Mouse (Mus musculus) myocyte (in vitro differentiated cells): ENCODE data around the gene Bcas3.

Source experiments
- POLR2A ChIP-seq: IDR thresholded peaks from one replicate; pipeline ENCODE4 v1.6.1; 2011; ENCODE audit warnings: low read depth, mild to moderate bottlenecking, control low read depth, moderate library complexity; ENCODE audit not compliant: insufficient read length
- POLR2AphosphoS2 ChIP-seq: IDR thresholded peaks from one replicate; pipeline ENCODE4 v1.6.1; 2011; ENCODE audit warnings: low read depth, control low read depth; ENCODE audit not compliant: insufficient read length
- TCF12 ChIP-seq: IDR thresholded peaks from one replicate; pipeline ENCODE4 v1.6.1; 2011; ENCODE audit warnings: mild to moderate bottlenecking, control low read depth; ENCODE audit not compliant: poor library complexity, insufficient read depth, severe bottlenecking

- TF ChIP-seq POLR2AphosphoS2 (no peak), TCF12 (no peak), POLR2A (no peak)
Observed at GRCm38 (mm10) chr11:85687816-85688439, 335.0 kb downstream of the Bcas3 start.
